Mouse (Mus musculus) G1E-ER4 (cell line): ENCODE data around the gene Nat9. TPM values are rescaled to one million over a fixed set of nuclear protein-coding genes. Genes with fewer than 3 reads are reported as not detected.

ENCODE experiments used
- GATA1 ChIP-seq: IDR thresholded peaks from one replicate; pipeline ENCODE4 v1.8.0; 2012; ENCODE audit warnings: low read length, inconsistent platforms
- polyA plus RNA-seq: library from polyadenylated mRNA; stranded (reverse); fragments of >175 nt; gene quantifications from 2 replicates; pipeline ENCODE4 v1.2.3, GENCODE M21; 2012

Nat9 gene
- polyA plus RNA-seq, 1 experiment, result 35.0 TPM

GRCm38 (mm10) chr11:115167631-115168249, 19.9 kb downstream of the Nat9 start:
- no peak for TF ChIP-seq GATA1

- no peak for TF ChIP-seq GATA1
Observed at GRCm38 (mm10) chr11:115166776-115167175, 20.9 kb downstream of the Nat9 start.

GRCm38 (mm10) chr11:115164976-115165374, 22.7 kb downstream of the Nat9 start:
- no peak for TF ChIP-seq GATA1

GRCm38 (mm10) chr11:115164341-115164975, 23.2 kb downstream of the Nat9 start:
- no peak for TF ChIP-seq GATA1

- TF ChIP-seq GATA1, result no peak
Observed at GRCm38 (mm10) chr11:115163568-115164150, 24.0 kb downstream of the Nat9 start.

- TF ChIP-seq GATA1, result no peak
Observed at GRCm38 (mm10) chr11:115162832-115163480, 24.7 kb downstream of the Nat9 start, which contains the start of gene Slc9a3r1. Gene Slc9a3r1, plus strand, starts transcription at chr11:115163341.

GRCm38 (mm10) chr11:115162205-115162601, 25.5 kb downstream of the Nat9 start:
- no peak for TF ChIP-seq GATA1

GRCm38 (mm10) chr11:115161578-115162204, 26.0 kb downstream of the Nat9 start:
- no peak for TF ChIP-seq GATA1

- no peak for TF ChIP-seq GATA1
Observed at GRCm38 (mm10) chr11:115160883-115161577, 26.6 kb downstream of the Nat9 start.

- TF ChIP-seq GATA1, result no peak
Observed at GRCm38 (mm10) chr11:115160016-115160797, 27.5 kb downstream of the Nat9 start.

- no peak for TF ChIP-seq GATA1
Observed at GRCm38 (mm10) chr11:115157933-115158719, 29.5 kb downstream of the Nat9 start.

GRCm38 (mm10) chr11:115155053-115155634, 32.5 kb downstream of the Nat9 start:
- no peak for TF ChIP-seq GATA1

GRCm38 (mm10) chr11:115153699-115154292, 33.9 kb downstream of the Nat9 start:
- no peak for TF ChIP-seq GATA1

GRCm38 (mm10) chr11:115153088-115153487, 34.6 kb downstream of the Nat9 start:
- TF ChIP-seq GATA1, result no peak
